Mouse (Mus musculus): ENCODE results near the gene Mef2d.

Gene Mef2d

GRCm38 (mm10) chr3:88141787-88142523 is at the start of gene Mef2d:
Gene Mef2d, plus strand, starts transcription at chr3:88142372.
- DNase-seq: peak; percentile 96

GRCm38 (mm10) chr3:88094126-88094525 is 48.0 kb upstream of the Mef2d start:
- no peak for DNase-seq

- DNase-seq: peak; percentile 35
Observed at GRCm38 (mm10) chr3:88097666-88098065, 44.5 kb upstream of the Mef2d start.

GRCm38 (mm10) chr3:88100251-88100650 is 41.9 kb upstream of the Mef2d start:
- DNase-seq: no peak

- DNase-seq: no peak
Observed at GRCm38 (mm10) chr3:88101736-88102135, 40.4 kb upstream of the Mef2d start.

- DNase-seq: no peak
Observed at GRCm38 (mm10) chr3:88102196-88102595, 40.0 kb upstream of the Mef2d start.

- no peak for DNase-seq
Observed at GRCm38 (mm10) chr3:88102611-88103010, 39.6 kb upstream of the Mef2d start.

GRCm38 (mm10) chr3:88106126-88106525 is 36.0 kb upstream of the Mef2d start:
- no peak for DNase-seq

- DNase-seq: no peak
Observed at GRCm38 (mm10) chr3:88109126-88109525, 33.0 kb upstream of the Mef2d start.

GRCm38 (mm10) chr3:88114396-88114795 is 27.8 kb upstream of the Mef2d start:
- DNase-seq: no peak

- DNase-seq: no peak
Observed at GRCm38 (mm10) chr3:88120117-88120651, 22.0 kb upstream of the Mef2d start.

- DNase-seq: no peak
Observed at GRCm38 (mm10) chr3:88121164-88122131, 20.7 kb upstream of the Mef2d start.

- no peak for DNase-seq
Observed at GRCm38 (mm10) chr3:88125195-88125594, 17.0 kb upstream of the Mef2d start.

- no peak for DNase-seq
Observed at GRCm38 (mm10) chr3:88126181-88126580, 16.0 kb upstream of the Mef2d start.

- no peak for DNase-seq
Observed at GRCm38 (mm10) chr3:88127636-88128035, 14.5 kb upstream of the Mef2d start.

GRCm38 (mm10) chr3:88128056-88128455 is 14.1 kb upstream of the Mef2d start:
- no peak for DNase-seq

- no peak for DNase-seq
Observed at GRCm38 (mm10) chr3:88129006-88129405, 13.2 kb upstream of the Mef2d start.

- DNase-seq: no peak
Observed at GRCm38 (mm10) chr3:88131071-88131470, 11.1 kb upstream of the Mef2d start.

- DNase-seq: no peak
Observed at GRCm38 (mm10) chr3:88132492-88132891, 9.7 kb upstream of the Mef2d start.

GRCm38 (mm10) chr3:88133187-88133771 is 8.9 kb upstream of the Mef2d start:
- DNase-seq: no peak

- no peak for DNase-seq
Observed at GRCm38 (mm10) chr3:88136346-88136745, 5.8 kb upstream of the Mef2d start.

- no peak for DNase-seq
Observed at GRCm38 (mm10) chr3:88136945-88137494, 5.2 kb upstream of the Mef2d start.

GRCm38 (mm10) chr3:88137821-88138220 is 4.4 kb upstream of the Mef2d start:
- no peak for DNase-seq

Data from right cerebral cortex, adult 18-20 months (tissue).